Mouse (Mus musculus) CH12.LX (cell line): ENCODE measurements around the gene Zfp688. TPM values are rescaled to one million over a fixed set of nuclear protein-coding genes. Genes with fewer than 3 reads are reported as not detected.
A peak's percentile ranks its signal among the peaks of the same experiment; 100 is the strongest.
"Not testable (repeated sequence)": the region's sequence is repeated elsewhere in the genome, so short reads cannot be mapped to it uniquely, and the experiment has no call there.

Experiments
- DNase-seq: peaks from one replicate; pipeline ENCODE4 v3.0.0-alpha.2; 2013; ENCODE audit errors: extremely low read depth
- H3K27ac ChIP-seq: 2 replicates; pipeline ENCODE4 v1.5.1; 2012; ENCODE audit warnings: low read depth, mild to moderate bottlenecking, control low read depth, moderate library complexity; ENCODE audit not compliant: insufficient read depth
- H3K27me3 ChIP-seq: replicated peaks from 2 replicates; pipeline ENCODE3; 2012; ENCODE audit warnings: inconsistent platforms
- H3K36me3 ChIP-seq, 2 experiments: replicated peaks in 1 of 2; 2 replicates each; pipeline versions ENCODE3 to v1.6.1; 2012; ENCODE audit warnings: inconsistent platforms in 1 of 2, low read length in 1 of 2, mild to moderate bottlenecking in 1 of 2, mixed read lengths in 1 of 2, moderate library complexity in 1 of 2; ENCODE audit not compliant: control insufficient read depth in 1 of 2, insufficient read depth in 1 of 2
- H3K4me1 ChIP-seq, 2 experiments: 2 replicates each; pipeline ENCODE4 v1.6.1; 2012; ENCODE audit warnings: inconsistent platforms in 1 of 2, moderate library complexity in 1 of 2; ENCODE audit not compliant: insufficient read depth in 2 of 2, control insufficient read depth in 1 of 2
- H3K4me2 ChIP-seq: 2 replicates; pipeline ENCODE4 v1.6.1; 2012; ENCODE audit warnings: low read depth, mild to moderate bottlenecking, control low read depth; ENCODE audit not compliant: poor library complexity, insufficient read depth, severe bottlenecking
- H3K4me3 ChIP-seq, 3 experiments: fragments of 150-350 bp in 1 of 3; sonication (generic) in 1 of 3; replicated peaks in 1 of 3; 2 replicates each; pipeline versions ENCODE3 to v1.5.1; 2011 to 2012; ENCODE audit warnings: low read depth in 2 of 3, low read length in 2 of 3, mild to moderate bottlenecking in 2 of 3, moderate library complexity in 2 of 3, control low read depth in 1 of 3, improper control_type of control experiment in 1 of 3, inconsistent platforms in 1 of 3, mixed read lengths in 1 of 3; ENCODE audit not compliant: poor library complexity in 1 of 3
- H3K79me2 ChIP-seq: replicated peaks from 2 replicates; pipeline ENCODE4 v1.6.1; 2012; ENCODE audit warnings: mild to moderate bottlenecking, moderate library complexity; ENCODE audit not compliant: control insufficient read depth, poor library complexity, insufficient read depth, severe bottlenecking; ENCODE audit errors: extremely low read depth
- H3K9ac ChIP-seq: 2 replicates; pipeline ENCODE4 v1.6.1; 2012; ENCODE audit warnings: low read depth, mild to moderate bottlenecking, control low read depth, moderate library complexity; ENCODE audit not compliant: insufficient read depth
- H3K9me3 ChIP-seq: replicated peaks from 2 replicates; pipeline ENCODE3; 2012; ENCODE audit warnings: low read length, inconsistent platforms, mixed read lengths
- CTCF ChIP-seq, 2 experiments: IDR thresholded peaks in 1 of 2; conservative IDR thresholded peaks in 1 of 2; 2 replicates each; pipeline ENCODE4 v1.5.1; 2011 to 2012; ENCODE audit warnings: low read depth in 2 of 2, low read length in 2 of 2, improper control_type of control experiment in 1 of 2, inconsistent platforms in 1 of 2, mild to moderate bottlenecking in 1 of 2, moderate library complexity in 1 of 2
- GABPA ChIP-seq: IDR thresholded peaks from 2 replicates; pipeline ENCODE4 v1.6.1; 2012; ENCODE audit warnings: low read depth, low read length, improper control_type of control experiment, inconsistent platforms; ENCODE audit not compliant: insufficient replicate concordance
- JUN ChIP-seq: IDR thresholded peaks from 2 replicates; pipeline ENCODE4 v1.6.1; 2011; ENCODE audit warnings: low read depth, mild to moderate bottlenecking, low read length, improper control_type of control experiment, moderate library complexity; ENCODE audit not compliant: insufficient read depth
- JUND ChIP-seq: conservative IDR thresholded peaks from 2 replicates; pipeline ENCODE4 v1.6.1; 2011; ENCODE audit warnings: low read depth, low read length, improper control_type of control experiment
- MAFK ChIP-seq: IDR thresholded peaks from 2 replicates; pipeline ENCODE4 v1.6.1; 2011; ENCODE audit warnings: low read length, improper control_type of control experiment; ENCODE audit not compliant: insufficient replicate concordance
- MEF2A ChIP-seq: IDR thresholded peaks from 2 replicates; pipeline ENCODE4 v1.6.1; 2014; ENCODE audit warnings: low read depth, mild to moderate bottlenecking, inconsistent platforms, low read length, improper control_type of control experiment, borderline replicate concordance
- MYC ChIP-seq: IDR thresholded peaks from 2 replicates; pipeline ENCODE4 v1.6.1; 2011; ENCODE audit warnings: low read depth, mild to moderate bottlenecking, improper control_type of control experiment, low read length
- NELFE ChIP-seq: IDR thresholded peaks from 2 replicates; pipeline ENCODE4 v1.6.1; 2011; ENCODE audit warnings: low read depth, low read length, improper control_type of control experiment
- NRF1 ChIP-seq: IDR thresholded peaks from 2 replicates; pipeline ENCODE4 v1.6.1; 2014; ENCODE audit warnings: low read depth, mild to moderate bottlenecking, inconsistent platforms, low read length, improper control_type of control experiment, moderate library complexity
- POLR2A ChIP-seq: IDR thresholded peaks from 2 replicates; pipeline ENCODE4 v1.6.1; 2011; ENCODE audit warnings: low read depth, mild to moderate bottlenecking, improper control_type of control experiment, low read length
- RAD21 ChIP-seq: IDR thresholded peaks from 2 replicates; pipeline ENCODE4 v1.6.1; 2011; ENCODE audit warnings: low read depth, mild to moderate bottlenecking, low read length, improper control_type of control experiment, moderate library complexity
- RCOR1 ChIP-seq: conservative IDR thresholded peaks from 2 replicates; pipeline ENCODE4 v1.6.1; 2012; ENCODE audit warnings: low read depth, mild to moderate bottlenecking, inconsistent platforms, low read length, improper control_type of control experiment
- TBP ChIP-seq: conservative IDR thresholded peaks from 2 replicates; pipeline ENCODE4 v1.6.1; 2011; ENCODE audit warnings: low read depth, low read length, improper control_type of control experiment
- TCF12 ChIP-seq: IDR thresholded peaks from 2 replicates; pipeline ENCODE4 v1.6.1; 2014; ENCODE audit warnings: low read depth, mild to moderate bottlenecking, inconsistent platforms, low read length, improper control_type of control experiment
- UBTF ChIP-seq: IDR thresholded peaks from 2 replicates; pipeline ENCODE4 v1.6.1; 2012; ENCODE audit warnings: low read depth, mild to moderate bottlenecking, inconsistent platforms, low read length, improper control_type of control experiment, moderate library complexity
- USF1 ChIP-seq: IDR thresholded peaks from 2 replicates; pipeline ENCODE4 v1.6.1; 2014; ENCODE audit warnings: low read depth, mild to moderate bottlenecking, inconsistent platforms, low read length, improper control_type of control experiment
- USF2 ChIP-seq: conservative IDR thresholded peaks from 2 replicates; pipeline ENCODE4 v1.6.1; 2011; ENCODE audit warnings: low read depth, low read length, improper control_type of control experiment
- ZC3H11A ChIP-seq: IDR thresholded peaks from 2 replicates; pipeline ENCODE4 v1.6.1; 2012; ENCODE audit warnings: low read depth, mild to moderate bottlenecking, inconsistent platforms, low read length, improper control_type of control experiment
- ZNF384 ChIP-seq: IDR thresholded peaks from 2 replicates; pipeline ENCODE4 v1.6.1; 2012; ENCODE audit warnings: low read depth, low read length, improper control_type of control experiment, inconsistent platforms
- dilution Hi-C: fragments of 300-500 bp; cut with MboI; formaldehyde crosslinking; loops from 2 replicates; pipeline ENCODE4 v1.14.3; 2020; ENCODE audit warnings: low sequenced_read_pairs; ENCODE audit not compliant: extremely low pct_unique_long_range_greater_than_20kb, extremely low pct_ligation_motif_present
- in situ Hi-C: fragments of 300-500 bp; cut with MboI; formaldehyde crosslinking; loops from 3 replicates; pipeline ENCODE4 v1.14.3; 2019; ENCODE audit warnings: low sequenced_read_pairs, low pct_ligation_motif_present, low pct_unique_long_range_greater_than_20kb, mixed read lengths
- polyA plus RNA-seq: library from polyadenylated mRNA; unstranded; fragments of >175 nt; gene quantifications from 2 replicates; pipeline ENCODE4 v1.2.1, GENCODE M21; 2012; ENCODE audit warnings: low read depth; ENCODE audit not compliant: insufficient read length
- total RNA-seq, 2 experiments: library from RNA; depleted of rRNA; stranded (reverse); fragments of 300-350 nt in 1 of 2; fragments of >200 nt in 1 of 2; gene quantifications; 2 replicates each; pipeline ENCODE4 v1.2.3; 2012 to 2014

Gene Zfp688
- total and polyA plus RNA-seq, 3 experiments = 12.4 to 21.3 (median 18.7) TPM

- TF ChIP-seq RAD21 (no peak), MEF2A (peak; percentile 18; the same call in 1 of the 2 replicates), TBP (peak; percentile 89), ZNF384 (no peak), RCOR1 (no peak), CTCF (conservative IDR thresholded peaks at IDR 0.05 in 1 of 2, IDR thresholded peaks at IDR 0.05 in 1 of 2; ENCODE audit: low read depth in 2 of 2, low read length in 2 of 2) (no peak), NRF1 (peak; percentile 69), MAFK (no peak), USF1 (peak; percentile 95), POLR2A (peak; percentile 82), NELFE (peak; percentile 76), JUN (no peak), USF2 (peak; percentile 97), MYC (peak; percentile 79; the same call in 1 of the 2 replicates), UBTF (no peak), TCF12 (peak; percentile 34), ZC3H11A (no peak)
These were observed 35.1 kb downstream of the Zfp688 start, which contains the start of gene 9130019O22Rik (continued) for GRCm38 (mm10) chr7:127386641-127387392.

GRCm38 (mm10) chr7:127385560-127385959, 36.3 kb downstream of the Zfp688 start:
- in situ Hi-C loops, H3K9ac ChIP-seq, dilution Hi-C loops: not testable (repeated sequence)

GRCm38 (mm10) chr7:127378310-127378921, 43.5 kb downstream of the Zfp688 start:
- H3K9ac ChIP-seq = no peak overlapping the region
- TF ChIP-seq NRF1 = no peak
- no peak for TF ChIP-seq JUND
- no peak for TF ChIP-seq TCF12
- TF ChIP-seq USF2 = no peak
- no peak for TF ChIP-seq GABPA
- no peak for TF ChIP-seq JUN
- no peaks in the 10 kb centered on the region for H3K79me2 ChIP-seq
- peaks cover 10 to 13% of the 10 kb centered on the region in 2 experiments for H3K36me3 ChIP-seq
- H3K4me3 ChIP-seq = no peak overlapping the region
- DNase-seq = no peak
- H3K27ac ChIP-seq = no peak overlapping the region
- H3K27me3 ChIP-seq = no peaks in the 10 kb centered on the region
- dilution Hi-C loops (no loop called here), in situ Hi-C loops (no loop called here)
- H3K4me1 ChIP-seq = peaks cover 3 to 7% of the 10 kb centered on the region in 2 experiments; a peak in 1 of 4 replicates
- H3K4me2 ChIP-seq = no peak overlapping the region
- peaks cover 2% of the 10 kb centered on the region for H3K9me3 ChIP-seq

More at GRCm38 (mm10) chr7:127385560-127385959, 36.3 kb downstream of the Zfp688 start:
- H3K36me3 ChIP-seq = peaks cover 10 to 20% of the 10 kb centered on the region in 2 experiments
- H3K4me2 ChIP-seq, H3K79me2 ChIP-seq, H3K27ac ChIP-seq, H3K9me3 ChIP-seq, H3K4me1 ChIP-seq, H3K27me3 ChIP-seq, H3K4me3 ChIP-seq, DNase-seq: not testable (repeated sequence)
